Mouse (Mus musculus) c-Kit-positive CD71-positive TER-119-negative erythroid progenitor cells, embryonic 14.5 days (primary cell): Measurements from ENCODE around the gene Lrrc8b.

ENCODE experiments used
- DNase-seq: peaks from one replicate; pipeline ENCODE4 v3.0.0-alpha.2; 2013; ENCODE audit warnings: low read depth

Gene Lrrc8b

DNA sequence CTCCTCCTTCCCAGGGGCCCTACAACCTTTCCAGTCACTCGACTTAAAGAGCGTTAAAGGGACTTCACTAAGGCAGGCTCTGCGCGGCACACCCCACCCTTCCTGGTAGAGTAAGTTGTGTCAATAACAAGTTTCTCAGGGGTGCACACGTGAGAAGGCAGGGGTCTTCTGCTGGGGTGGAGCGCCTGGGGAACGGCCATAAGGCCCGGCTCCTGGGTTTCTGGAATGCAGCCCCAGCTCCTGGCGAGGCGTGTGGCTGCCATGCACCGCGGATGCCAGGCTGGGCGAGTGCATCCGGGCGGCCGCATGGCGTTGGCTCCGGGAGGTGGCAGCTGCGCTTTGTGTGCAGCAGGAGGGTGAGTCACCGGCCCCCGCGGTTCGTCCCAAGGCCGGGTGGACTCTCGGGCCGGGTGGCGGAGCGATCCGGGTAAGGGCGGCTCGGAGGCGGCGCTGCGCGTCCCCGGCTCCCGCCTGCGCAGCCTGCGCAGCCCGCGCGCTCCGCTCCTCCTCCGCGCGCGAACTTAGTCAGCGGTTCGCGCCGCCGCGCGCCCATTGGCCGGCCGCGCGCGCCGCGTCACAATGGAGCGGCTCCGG lies at the start of gene Lrrc8b:
TSS of gene Lrrc8b (plus strand) at position 578 of the 594 bp plus-strand sequence.
- peak; percentile 58 for DNase-seq

DNA sequence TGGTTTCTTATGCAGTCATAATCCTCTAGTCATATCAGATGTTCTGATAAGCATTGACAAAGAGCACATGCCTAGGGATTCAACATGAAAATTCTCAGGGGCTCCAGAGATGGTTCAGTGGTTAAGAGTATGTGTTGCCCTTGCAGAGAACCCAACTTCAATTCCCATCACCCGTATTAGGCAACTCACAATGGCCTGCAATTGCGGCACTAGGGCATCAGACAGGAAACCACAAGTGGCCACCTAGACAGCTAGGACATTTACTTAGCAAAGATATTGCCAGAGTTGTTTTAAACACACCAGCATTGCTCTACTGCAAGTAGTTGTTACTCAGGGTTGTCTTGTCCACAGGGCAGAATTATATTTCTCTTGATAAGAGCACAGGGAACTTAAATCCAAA lies 34.1 kb upstream of the Lrrc8b start:
- no peak for DNase-seq

DNA sequence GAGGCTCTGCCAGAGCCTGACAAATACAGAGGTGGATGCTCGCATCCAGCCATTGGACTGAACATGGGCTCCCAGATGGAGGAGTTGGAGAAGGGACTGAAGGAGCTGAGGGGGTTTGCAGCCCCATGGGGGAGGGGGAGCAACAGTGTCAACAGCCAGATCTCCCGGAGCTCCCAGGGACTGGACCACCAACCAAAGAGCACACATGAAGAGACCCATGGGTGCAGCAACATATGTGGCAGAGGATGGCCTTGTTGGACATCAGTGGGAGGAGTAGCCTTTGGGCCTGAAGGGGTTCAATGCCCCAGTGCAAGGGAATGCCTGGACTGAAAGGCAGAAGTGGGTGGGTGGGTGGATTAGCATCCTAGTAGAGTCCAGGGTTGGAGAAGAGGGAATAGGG lies 25.2 kb upstream of the Lrrc8b start:
- no peak for DNase-seq

DNA sequence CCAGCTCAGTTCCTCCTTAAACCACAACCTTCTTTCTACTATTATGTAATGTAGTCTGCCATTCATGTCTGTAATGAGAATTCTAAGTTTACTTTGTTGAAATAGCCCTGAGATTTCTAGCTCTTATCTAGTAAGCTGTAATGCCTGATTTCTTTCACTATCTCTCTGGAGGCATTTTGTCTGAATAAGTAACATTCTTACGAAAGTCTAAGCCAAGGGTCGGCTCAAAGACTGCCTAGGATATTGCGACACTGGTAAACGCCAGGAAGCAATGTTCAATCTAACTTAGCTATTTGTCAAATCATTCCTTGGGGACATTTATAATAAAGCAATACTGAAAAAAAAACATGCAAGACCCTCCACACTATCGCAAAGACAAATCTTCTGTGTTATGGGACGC lies 21.8 kb upstream of the Lrrc8b start:
- no peak for DNase-seq

DNA sequence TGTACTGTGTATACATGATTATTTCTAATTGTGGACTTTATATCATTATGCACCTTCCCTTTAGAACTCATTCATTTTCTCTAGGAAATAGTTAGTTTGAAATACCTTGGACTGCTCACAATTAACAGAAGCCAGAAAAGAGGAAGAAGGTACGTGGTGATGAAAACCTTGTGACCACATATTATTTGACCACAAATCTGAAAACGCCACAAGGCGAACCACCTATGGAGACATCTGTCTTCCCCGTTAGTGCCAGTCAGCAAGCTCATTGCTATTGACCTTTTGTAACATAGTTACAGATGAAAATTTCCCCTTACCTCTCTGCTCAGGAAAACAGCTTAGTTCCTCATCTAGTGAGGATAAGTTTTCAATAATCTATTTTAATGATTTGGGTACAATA lies 20.4 kb upstream of the Lrrc8b start:
- no peak for DNase-seq

- no peak for DNase-seq
Measured at GRCm38 (mm10) chr5:105398966-105399365, 16.6 kb upstream of the Lrrc8b start.

GRCm38 (mm10) chr5:105399631-105400423 lies 15.7 kb upstream of the Lrrc8b start:
- DNase-seq: no peak

DNA sequence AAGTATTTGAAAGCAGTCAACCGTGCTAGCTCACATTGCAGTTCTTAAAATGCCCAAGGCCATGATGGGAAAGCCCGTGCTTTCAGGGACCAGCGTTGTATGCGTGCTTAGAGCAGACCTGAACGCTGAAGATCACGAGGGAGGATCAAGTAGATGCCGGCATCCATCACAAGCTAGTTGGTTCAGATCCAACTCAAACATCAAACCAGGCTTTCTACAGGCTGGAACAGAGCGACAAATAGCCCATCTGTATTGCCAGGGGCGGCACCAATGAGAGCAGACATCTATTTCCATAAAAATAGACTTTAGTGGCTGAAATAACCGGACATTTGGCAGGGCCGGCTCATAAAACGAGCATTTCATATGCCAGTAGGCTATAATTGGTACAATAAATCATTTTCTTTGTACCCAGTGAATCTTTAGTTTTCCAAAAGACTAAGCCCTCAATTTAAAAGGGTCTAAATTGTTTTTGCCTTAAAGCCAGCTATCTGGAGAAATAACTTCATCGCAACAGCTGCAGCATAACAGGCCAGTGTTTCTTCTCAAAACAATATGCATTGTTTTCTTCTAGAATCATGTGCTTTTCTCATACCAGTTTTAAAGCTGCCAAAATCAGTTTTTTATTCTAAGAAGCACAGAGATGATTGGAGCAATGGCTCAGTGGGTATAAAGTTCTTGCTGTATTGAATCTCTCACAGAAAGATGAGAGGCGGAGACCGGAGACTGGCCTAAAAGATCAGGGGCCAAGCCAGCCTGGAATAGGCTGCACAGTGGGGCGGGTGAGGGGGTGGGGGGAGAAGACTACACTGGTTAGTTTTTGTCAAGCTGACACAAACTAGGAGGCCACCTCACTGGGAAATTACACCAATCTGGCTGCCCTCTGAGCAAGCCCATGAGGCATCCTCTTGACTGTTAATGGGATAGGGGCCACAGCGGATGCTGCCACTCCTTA lies 14.9 kb upstream of the Lrrc8b start:
- no peak for DNase-seq

DNA sequence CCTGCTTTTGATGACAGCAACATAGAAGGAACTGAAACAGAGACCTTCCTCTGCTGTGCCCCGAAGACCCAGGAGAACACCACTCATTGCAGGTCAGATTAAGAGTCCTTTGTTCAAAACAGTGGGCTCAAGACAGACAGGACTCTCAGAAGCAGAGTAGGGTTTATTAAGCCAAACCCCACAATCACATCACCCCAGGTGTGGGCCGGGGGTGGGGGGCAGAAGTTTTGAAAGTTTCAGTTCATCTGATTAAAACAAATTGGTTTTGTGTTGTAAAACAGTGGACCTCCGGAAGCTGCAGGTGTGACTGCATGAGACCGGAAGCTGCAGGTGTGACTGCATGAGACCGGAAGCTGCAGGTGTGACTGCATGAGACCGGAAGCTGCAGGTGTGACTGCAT lies 14.0 kb upstream of the Lrrc8b start:
- DNase-seq: no peak

GRCm38 (mm10) chr5:105404961-105405360 lies 10.6 kb upstream of the Lrrc8b start:
- peak; percentile 62 for DNase-seq

- DNase-seq: no peak
Measured at GRCm38 (mm10) chr5:105407661-105408060, 7.9 kb upstream of the Lrrc8b start.

- peak; percentile 84 for DNase-seq
Measured at GRCm38 (mm10) chr5:105409092-105409491, 6.5 kb upstream of the Lrrc8b start.

GRCm38 (mm10) chr5:105410521-105411293 lies 4.9 kb upstream of the Lrrc8b start:
- peak; percentile 88 for DNase-seq

GRCm38 (mm10) chr5:105411294-105411570 lies 4.3 kb upstream of the Lrrc8b start:
- no peak for DNase-seq

GRCm38 (mm10) chr5:105411768-105412167 lies 3.8 kb upstream of the Lrrc8b start:
- DNase-seq: no peak

DNA sequence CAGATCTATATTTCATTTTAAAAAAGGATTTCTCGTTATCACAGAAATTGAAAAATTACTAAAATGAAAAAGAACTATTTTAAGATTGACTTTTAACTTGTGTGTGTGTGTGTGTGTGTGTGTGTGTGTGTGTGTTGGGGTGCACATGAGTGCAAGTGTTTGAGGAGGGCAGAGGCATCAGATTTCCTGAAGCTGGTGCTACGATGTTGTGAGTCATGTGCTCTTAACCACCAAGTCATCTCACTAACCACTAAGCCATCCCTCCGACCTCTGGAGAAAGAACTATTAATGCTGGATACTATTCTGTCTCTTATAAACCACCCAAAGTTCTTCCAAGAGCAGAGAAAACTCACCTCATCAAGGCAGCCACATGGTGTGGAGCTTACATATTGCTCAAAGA lies 2.9 kb upstream of the Lrrc8b start:
- no peak for DNase-seq

- no peak for DNase-seq
Measured at GRCm38 (mm10) chr5:105414341-105415120, 1.0 kb upstream of the Lrrc8b start.

- no peak for DNase-seq
Measured at GRCm38 (mm10) chr5:105415951-105416675, 538 bp downstream of the Lrrc8b start.

DNA sequence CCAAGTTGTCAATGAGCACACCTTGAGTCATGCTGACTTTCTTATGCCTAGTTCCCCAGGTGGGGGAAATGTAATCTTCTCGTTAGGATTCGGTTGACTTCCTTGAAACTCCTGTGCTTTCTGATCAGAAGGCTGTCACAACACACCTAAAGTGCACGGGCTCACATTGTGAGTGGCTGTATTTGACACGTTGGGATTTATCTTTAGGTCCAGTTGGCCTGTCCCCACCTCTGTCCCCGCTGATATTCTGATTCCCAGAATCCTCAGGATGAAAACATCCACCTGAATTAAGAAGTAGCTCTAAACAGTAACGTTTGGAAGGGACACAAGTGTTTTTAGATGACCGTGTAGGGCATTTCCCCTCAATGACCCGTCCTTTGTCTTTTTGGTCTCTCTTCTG lies 1.6 kb downstream of the Lrrc8b start:
- DNase-seq: peak; percentile 70

- DNase-seq: no peak
Measured at GRCm38 (mm10) chr5:105418364-105418763, 2.8 kb downstream of the Lrrc8b start.

DNA sequence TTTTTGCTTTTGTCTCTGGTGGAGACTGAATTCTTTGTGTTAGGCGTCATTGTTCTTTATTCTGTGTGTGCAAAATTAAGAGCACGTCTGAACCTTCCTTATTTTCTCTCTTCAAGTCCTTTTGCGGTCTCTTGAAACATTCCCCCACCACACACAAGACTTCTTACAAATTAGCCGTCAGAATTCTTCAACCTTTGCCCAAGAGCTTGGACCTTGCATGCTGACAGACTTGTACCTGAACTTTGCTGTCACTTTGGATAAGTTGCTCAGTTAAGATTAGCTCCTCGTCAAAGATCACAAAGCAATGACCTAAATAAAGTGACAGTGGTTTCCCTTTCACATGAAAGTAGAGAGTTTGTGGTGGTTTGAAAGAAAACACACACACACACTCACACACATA lies 3.3 kb downstream of the Lrrc8b start:
- DNase-seq: no peak
